Mouse (Mus musculus): ENCODE measurements around the gene Map2k3.
"Not testable (repeated sequence)": the region's sequence is repeated elsewhere in the genome, so short reads cannot be mapped to it uniquely, and the experiment has no call there.

Gene Map2k3

GRCm38 (mm10) chr11:60931869-60932481, at the start of gene Map2k3:
Map2k3 (plus strand) TSS chr11:60932033.
- peak; percentile 96 for DNase-seq

GRCm38 (mm10) chr11:60882386-60882785, 49.4 kb upstream of the Map2k3 start:
- DNase-seq, result no peak

- not testable (repeated sequence) for DNase-seq
Measured at GRCm38 (mm10) chr11:60886986-60887385, 44.8 kb upstream of the Map2k3 start.

GRCm38 (mm10) chr11:60889861-60890260, 42.0 kb upstream of the Map2k3 start:
- DNase-seq, result no peak

GRCm38 (mm10) chr11:60890286-60890685, 41.5 kb upstream of the Map2k3 start:
- no peak for DNase-seq

- DNase-seq, result no peak
Measured at GRCm38 (mm10) chr11:60890744-60891143, 41.1 kb upstream of the Map2k3 start.

GRCm38 (mm10) chr11:60895915-60896314, 35.9 kb upstream of the Map2k3 start:
- no peak for DNase-seq

- no peak for DNase-seq
Measured at GRCm38 (mm10) chr11:60902001-60902400, 29.8 kb upstream of the Map2k3 start.

- no peak for DNase-seq
Measured at GRCm38 (mm10) chr11:60902486-60902885, 29.3 kb upstream of the Map2k3 start.

GRCm38 (mm10) chr11:60903661-60904061, 28.2 kb upstream of the Map2k3 start:
- DNase-seq, result no peak

- peak; percentile 80 for DNase-seq
Measured at GRCm38 (mm10) chr11:60905407-60906120, 26.3 kb upstream of the Map2k3 start.

- peak; percentile 60 for DNase-seq
Measured at GRCm38 (mm10) chr11:60906449-60906848, 25.4 kb upstream of the Map2k3 start.

- DNase-seq, result no peak
Measured at GRCm38 (mm10) chr11:60908073-60908472, 23.8 kb upstream of the Map2k3 start.

- no peak for DNase-seq
Measured at GRCm38 (mm10) chr11:60909626-60910025, 22.2 kb upstream of the Map2k3 start.

- DNase-seq, result no peak
Measured at GRCm38 (mm10) chr11:60912525-60912973, 19.3 kb upstream of the Map2k3 start.

- peak; percentile 91 for DNase-seq
Measured at GRCm38 (mm10) chr11:60913301-60914196, 18.3 kb upstream of the Map2k3 start.

- no peak for DNase-seq
Measured at GRCm38 (mm10) chr11:60914491-60914890, 17.3 kb upstream of the Map2k3 start, which contains the start of gene Natd1. Natd1 (minus strand) TSS chr11:60914750.

GRCm38 (mm10) chr11:60915201-60915600, 16.6 kb upstream of the Map2k3 start:
- DNase-seq, result no peak

GRCm38 (mm10) chr11:60920021-60920420, 11.8 kb upstream of the Map2k3 start:
- no peak for DNase-seq

GRCm38 (mm10) chr11:60922195-60922594, 9.6 kb upstream of the Map2k3 start:
- no peak for DNase-seq

GRCm38 (mm10) chr11:60922964-60923363, 8.9 kb upstream of the Map2k3 start:
- DNase-seq, result no peak

GRCm38 (mm10) chr11:60924498-60924897, 7.3 kb upstream of the Map2k3 start:
- DNase-seq, result no peak

GRCm38 (mm10) chr11:60924981-60925380, 6.9 kb upstream of the Map2k3 start:
- no peak for DNase-seq
